Mouse (Mus musculus): ENCODE data around the gene Ralgps1.

GRCm38 (mm10) chr2:33292057-33292456, 79.2 kb downstream of the Ralgps1 start:
- no peak for TF ChIP-seq EP300 (optimal IDR thresholded peaks at IDR 0.05)
- TF ChIP-seq CTCF (IDR thresholded peaks at IDR 0.05; ENCODE audit: low read depth) = no peak
